Mouse (Mus musculus) left cerebral cortex, adult 9 months (tissue): ENCODE measurements around the gene Fars2.

Source experiments
- DNase-seq, 2 experiments: peaks; one replicate each; pipeline ENCODE4 v3.0.0; 2022; ENCODE audit warnings: low spot score in 2 of 2

The Fars2 gene

DNA sequence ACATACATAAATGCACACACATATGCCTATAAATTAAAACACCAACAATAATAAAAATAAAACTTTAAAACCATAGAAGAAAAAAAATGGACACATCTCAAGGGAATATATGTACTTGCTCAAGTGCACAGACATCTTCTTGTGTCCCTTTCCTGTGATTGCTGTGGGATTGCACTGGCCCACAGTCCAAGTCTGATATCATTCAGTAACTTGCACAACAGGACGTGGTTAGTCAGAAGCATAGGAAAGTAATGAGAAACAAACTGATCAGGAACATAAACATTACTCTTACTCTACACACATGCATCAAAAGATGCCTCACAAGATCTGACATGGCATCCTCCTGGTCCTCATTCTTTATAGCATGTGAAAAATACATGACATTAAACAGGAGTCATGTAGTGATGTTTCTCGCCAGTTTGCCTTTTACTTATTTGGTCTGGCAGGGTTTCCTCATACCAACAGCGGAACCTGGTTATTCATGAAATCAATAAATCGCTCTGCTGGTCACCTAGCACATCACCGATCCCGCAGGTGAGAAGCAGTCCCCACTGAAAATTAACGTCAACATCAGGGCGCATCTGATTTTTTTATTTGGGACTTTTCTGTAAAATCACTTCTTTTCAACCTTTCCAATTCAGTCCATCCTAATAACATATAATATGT, 563.6 kb downstream of the Fars2 start:
- DNase-seq, result no peak

DNA sequence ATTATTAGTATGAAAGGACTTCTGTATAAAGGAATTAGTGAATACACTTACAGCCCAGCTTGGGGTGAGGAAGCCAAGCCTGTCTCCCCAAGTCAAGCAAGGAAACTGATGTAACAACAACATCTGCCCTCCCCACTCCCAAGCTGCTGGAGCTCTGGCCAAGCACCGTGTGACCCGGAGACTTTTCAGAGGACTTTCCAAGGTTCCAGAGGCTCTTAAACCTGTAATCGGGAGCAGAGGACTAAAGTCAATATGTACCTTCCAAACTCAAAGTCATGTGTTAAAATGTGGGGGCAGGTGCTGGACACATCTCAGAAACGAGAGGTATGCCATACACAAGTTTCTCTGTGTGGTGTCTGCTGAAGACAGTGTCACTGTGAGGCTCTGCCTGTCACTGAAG, 566.4 kb downstream of the Fars2 start:
- DNase-seq, result no peak

DNA sequence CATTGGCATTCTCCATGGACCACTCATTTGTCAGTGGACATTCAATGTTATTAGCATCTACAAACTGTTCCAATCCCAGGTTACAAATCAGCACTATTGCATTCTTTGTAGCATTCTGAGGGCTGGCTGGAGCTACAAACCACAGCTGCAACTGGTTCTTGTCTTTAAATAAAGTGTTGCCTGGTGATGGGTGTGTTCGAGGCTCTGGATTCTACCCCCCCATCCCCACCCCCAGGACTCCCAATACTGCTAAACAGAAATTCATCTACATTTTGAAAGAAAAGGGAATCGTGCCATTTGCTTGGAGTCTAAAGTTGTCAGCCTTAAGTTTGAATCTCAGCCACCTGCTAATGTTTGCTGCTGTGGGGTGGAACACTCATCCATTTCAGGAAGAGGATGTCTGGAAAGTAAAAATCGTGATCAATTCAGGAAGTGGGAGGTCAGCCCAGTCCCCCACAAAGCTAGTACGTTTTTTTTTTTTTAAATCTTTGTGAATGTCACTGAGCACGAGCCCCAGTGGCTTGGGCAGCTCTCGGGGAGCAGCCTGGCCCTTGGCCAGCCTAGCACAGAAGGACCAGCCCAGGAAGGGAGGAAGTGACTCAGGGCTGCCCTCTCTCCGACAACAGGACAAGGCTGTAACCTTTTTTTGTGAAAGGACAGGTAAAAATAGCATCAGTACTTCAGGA, 578.4 kb downstream of the Fars2 start:
- peak in 1 of 2 experiments; percentile 41 for DNase-seq

DNA sequence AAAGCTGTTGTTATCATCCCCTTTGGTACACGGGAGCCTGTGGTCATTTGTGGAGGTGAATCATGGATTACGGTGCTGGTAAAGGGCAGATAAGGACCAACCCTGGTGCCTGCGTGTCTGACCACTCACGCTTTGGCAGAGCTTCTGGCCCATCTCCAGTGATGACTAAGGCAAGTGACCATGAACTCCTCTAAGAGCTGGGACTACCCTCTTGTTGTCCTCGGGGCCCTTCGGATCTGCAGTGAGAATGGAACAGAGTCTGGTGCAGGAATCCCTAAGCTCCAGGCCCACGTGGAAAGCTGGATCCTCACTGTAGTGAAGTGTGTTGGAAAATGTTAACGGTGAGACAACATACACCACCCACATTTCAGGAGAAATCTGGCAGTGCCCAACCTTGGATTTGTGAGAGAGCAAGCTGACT, 579.1 kb downstream of the Fars2 start:
- DNase-seq, result peak in 1 of 2 experiments; percentile 67

DNA sequence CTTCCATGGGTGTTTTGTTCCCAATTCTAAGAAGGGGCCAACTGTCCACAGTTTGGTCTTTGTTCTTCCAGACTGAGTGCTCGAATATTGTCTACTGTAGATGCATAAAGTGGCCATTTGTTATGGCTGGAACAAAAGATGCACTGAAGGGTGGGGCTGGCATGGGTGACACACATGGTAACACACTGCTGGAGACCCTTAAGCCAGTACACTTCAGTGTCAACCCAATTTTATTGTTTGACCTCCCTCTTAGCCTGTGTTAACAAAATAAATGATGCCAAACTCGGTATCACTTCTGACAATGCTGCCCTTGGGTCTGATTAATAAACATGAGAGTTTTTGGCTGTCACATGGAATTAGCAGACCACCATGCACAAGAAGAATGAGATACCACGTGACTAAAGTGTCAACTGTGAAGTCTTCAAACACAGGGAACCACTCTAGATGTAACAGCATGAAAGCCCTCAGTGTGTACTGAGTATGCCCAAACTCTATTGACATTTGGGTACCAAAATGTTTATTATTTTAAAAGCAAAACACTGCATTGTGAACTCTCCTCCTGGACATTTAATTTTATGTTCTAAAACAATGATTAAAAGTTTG, 590.0 kb downstream of the Fars2 start:
- DNase-seq, result no peak

DNA sequence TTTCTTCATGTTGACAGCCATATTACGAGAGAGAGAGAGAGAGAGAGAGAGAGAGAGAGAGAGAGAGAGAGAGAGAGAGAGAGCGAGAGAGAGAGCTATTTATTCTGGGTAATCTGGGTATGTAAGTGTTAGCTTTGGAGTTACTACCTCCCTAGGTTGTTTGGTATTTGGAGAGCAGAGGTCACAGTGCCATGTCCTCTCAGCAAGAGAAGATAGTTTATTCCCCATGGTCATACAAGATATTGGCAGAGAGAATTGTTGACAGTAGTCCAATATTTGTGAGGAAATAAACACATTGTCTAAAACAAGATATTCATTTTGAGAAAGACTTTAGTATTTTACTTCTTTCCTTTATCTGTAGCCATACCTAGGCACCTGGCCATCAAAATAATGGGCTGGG, 596.9 kb downstream of the Fars2 start:
- DNase-seq, result no peak

DNA sequence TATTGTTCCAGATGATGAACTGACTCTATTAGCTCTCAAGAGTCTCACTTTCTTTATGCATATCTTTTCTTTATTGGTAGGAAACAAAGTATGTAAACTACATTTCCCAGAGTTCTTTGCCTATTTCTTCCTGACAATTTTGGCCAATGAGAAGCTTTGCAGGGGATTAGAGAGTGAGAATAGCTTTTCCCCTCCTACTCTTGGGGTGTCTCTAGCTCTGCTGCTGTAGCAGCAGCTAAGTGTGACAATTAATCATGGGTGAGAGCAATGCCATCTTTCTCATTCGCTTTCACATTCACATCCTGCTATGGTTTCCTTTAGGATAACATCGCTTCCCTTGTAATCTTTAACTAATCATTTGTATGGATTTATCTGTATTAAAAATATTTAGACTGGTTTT, 599.5 kb downstream of the Fars2 start:
- no peak for DNase-seq

DNA sequence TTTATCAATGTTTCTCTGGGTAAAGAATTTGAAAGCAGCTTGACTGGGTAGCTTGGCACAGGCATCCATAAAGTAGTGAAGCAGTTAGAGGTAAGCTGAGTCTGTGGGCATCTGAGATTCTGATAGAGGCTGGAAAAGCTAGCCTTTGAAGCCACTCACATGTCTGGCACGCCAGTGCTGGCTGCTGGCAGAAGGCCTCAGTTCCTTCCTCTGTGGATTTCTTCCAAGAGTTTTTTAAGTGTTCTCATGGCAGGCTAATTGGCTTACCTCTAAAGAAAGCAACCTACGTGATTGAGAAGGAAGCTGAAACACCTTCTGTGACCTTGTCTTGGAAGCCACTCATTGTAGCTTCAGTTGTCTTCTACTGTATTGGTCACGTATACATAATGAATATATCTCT, 600.2 kb downstream of the Fars2 start:
- DNase-seq, result peak in 1 of 2 experiments; percentile 8

DNA sequence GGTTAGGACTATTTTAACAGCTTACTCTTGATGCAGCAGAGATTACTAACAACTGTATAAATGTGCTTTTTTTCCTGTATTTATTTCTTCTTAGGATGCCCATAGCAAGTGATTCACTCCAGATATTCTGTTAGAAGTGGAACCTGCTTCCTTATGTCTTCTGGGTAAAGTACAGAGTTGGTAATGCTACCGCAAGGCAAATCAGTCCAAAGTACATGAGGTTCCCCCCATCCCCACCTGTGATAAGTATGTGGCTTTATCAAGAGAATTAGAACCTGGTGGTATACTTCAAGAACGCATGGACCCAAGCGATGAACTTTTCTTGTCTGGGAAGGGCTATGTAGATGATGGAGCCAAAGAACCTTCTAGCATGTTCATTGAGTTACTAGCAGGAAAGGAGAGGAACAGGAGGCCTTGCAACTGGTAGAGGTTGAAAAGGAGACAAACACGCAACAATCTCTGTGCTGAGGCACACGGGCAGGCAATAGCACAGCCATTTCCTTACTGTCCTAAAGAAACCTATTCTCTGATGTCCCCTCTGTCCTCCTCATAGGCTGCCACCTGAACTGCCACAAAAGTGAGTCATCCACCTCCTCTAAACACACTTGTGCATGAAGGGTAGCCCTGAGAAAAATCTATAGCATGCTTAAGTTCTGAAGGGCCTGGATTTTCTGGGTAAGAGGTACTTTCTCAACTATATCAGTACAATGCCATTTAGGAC, 603.2 kb downstream of the Fars2 start:
- DNase-seq, result no peak

DNA sequence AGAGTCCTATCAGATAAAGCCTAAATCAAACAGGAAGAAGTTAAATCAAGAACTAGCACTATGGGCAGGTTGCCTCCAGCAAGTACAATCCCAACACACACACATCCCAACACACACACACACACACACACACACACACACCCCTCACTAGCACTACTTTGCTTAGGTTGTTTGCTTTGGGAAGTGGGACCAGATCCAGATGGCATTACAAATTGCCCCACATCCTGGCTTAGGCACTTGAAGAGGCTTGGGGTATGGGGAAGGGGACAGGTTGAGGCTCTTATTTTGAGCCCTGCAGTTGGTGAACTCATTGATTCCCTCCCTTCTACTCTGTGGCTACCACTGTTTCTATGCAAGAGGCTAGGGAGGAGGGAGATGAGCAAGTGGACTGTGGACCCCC, 605.1 kb downstream of the Fars2 start:
- DNase-seq, result no peak

DNA sequence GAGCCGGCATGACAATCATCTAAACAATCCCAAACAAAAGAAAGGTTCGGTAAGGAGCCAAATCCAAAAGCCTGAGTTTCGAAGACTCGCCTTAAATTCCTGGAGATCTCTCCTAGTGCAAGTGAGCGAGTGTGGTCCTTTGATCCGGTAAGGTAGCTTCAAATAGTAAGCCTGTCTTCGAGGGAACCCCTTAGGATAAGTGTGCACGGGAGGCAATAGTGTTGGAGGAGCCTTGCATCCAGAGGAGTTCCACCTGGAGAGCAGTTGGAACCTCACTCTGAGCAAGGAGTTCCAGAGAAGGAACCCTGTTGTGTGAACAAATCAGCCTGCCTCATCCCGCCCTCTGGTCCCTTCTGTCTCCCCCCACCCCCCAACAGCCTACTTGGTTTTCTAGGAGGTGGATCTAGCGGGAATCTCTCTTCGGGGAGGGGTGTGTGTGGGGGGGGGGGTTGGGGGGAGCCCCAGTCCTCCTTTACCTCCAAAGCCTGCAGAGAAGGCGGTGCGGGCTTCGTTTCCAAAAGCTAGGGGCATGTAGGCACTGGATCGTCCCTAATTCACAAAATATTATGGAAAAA, 606.6 kb downstream of the Fars2 start:
- DNase-seq, result peak in 1 of 2 experiments; percentile 18

DNA sequence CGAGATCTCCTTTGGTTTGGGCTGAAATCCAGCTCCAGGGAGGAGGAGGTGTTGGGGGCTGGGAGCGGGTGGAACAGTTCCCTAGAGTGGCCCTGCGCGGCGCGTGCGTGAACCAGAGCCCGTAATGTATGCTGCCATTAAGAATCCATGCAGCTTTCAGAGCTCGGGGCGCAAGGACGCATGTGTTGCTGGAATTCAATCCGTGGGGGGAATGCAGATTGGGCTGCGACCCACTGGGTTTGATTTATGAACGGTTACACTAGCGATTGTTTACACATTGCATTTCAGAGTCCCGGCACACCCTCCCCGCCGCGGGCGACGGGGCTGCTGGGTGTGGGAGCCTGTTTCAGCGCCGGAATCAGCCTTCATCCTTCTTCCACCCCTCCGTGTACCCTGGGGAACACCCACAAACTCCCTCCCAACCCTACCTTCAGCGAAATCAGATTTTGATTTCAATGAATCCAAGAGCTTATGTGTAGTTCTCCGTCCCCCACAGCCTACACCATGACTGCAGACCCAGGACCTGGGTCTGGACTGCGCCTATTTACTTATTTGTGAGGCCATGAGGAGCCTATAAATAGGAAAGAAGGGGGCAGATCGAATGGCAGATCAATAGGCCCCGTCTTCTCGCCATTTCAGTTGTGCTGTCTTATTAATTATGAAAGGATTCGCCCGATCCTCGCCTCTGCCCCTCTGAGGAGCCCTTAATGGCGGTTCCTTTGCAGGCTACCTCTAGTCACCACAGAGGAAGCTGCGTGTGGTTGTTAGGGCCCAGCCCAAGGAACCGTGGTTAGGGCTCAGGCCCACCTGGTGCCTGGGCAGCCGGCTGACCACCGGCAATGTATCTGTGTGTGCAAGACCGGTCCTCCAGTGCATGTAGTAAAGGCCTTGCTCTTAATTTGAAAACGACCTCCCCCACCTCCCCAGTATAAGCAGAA, 607.6 kb downstream of the Fars2 start:
- DNase-seq, result peak in 1 of 2 experiments; percentile 74

DNA sequence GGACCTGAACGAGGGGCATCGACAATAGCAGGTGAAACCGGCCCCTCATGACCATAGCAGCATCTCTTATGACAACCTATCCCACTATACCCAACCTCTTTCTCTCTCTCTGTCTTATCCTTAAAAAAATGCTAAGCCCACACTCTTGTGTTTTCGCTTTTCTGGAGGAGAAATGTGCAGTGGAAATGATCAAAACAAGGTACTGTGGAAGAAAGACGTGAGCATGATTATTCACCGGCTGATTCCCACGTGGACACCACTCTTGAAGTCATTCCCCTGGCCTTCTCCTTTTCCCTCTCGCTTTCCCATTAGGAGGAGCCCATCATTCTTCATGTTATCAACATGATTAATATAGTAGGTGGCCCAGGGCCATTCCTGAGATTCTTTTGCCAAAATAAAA, 608.7 kb downstream of the Fars2 start:
- DNase-seq, result peak in 1 of 2 experiments; percentile 9

DNA sequence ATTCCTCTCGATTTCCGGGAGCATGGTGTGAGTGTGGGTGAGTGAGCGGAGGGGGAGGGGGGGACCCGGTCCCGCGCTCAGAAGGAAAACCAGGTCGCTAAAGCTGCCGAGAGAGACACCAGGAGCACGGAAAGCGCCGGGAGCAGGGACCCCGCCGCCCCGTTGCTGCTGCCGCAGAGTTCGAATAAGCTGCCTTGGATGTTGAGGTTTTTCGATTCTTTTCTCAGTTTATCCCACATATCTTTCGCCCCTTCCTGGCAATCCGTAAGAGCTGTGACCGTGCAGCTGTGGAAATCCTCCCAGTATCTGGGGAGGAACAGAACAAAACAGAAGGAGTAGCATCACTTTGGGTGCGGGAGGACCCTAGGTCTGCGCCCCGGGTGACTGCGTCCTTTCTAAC, 609.3 kb downstream of the Fars2 start:
- DNase-seq, result no peak

DNA sequence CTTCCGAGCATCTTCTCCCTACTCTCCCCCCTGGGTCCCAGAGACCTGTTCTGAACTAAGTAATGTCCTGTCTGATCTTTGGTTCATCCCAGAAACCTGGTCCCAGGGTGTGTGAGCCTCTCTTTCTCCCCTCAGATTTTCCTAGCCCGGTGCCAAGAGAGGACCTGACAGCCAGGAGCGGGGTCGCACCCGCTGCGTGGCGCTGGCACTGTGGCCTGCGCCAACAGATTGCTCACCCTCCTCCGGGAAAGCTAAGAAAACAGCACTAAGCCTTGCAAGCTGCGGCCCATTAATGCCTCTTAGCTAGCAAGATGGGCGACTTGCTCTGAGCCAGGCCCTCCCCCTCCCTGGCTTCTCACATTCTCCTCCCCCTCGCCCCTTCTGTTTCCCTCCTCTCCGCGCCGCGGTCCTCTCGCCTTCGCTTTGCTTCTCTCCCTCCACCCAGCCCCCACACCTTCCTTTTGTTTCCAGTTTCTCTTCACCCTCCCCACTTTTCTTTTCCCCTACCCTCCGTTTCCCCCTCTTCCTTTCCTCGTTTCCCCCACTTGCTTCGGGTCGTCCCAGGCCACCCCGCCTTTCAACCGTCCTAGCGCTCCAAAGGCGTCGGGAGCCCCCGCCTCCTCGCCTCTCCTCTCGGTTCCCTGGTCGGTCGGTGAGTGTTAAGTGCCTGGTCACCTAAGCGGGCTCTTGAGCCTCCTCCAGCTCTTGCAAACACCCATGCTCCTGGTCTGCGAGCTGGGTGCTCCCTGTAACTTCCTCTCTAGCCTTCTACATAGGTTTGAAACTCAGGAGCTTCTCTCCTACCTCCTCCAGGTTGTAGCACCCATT, 610.0 kb downstream of the Fars2 start:
- DNase-seq, result peak in 1 of 2 experiments; percentile 74

DNA sequence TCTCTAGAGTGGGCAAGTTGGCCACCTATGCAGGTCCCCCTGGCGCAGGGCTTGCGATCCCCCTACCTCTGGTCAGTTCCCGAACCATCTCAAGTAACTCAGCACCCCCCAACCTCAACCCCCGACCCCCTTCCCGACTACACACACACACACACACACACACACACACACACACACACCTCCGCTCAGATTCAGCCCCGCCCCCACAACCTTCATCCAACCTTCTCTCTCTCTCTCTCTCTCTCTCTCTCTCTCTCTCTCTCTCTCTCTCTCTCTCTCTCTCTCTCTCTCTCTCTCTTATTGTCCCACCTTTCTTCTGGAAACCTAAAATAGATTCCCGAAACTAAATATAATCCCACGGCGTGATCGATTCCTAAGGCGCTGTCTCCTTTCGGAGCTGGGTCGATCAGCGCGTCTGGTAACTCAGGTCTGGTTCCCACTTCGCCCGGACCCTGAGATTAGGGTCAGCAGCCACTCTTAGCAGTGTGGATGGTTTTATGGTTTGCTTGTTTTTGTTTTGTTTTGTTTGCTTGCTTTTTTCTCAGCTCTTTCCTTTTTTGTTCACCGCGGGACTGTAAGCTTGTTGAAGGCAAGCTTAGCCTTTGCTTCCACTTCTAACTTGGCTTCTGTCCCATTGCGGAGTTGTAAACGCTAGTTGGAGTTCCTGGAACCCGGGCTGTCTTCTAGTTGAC, 610.7 kb downstream of the Fars2 start:
- DNase-seq, result no peak

DNA sequence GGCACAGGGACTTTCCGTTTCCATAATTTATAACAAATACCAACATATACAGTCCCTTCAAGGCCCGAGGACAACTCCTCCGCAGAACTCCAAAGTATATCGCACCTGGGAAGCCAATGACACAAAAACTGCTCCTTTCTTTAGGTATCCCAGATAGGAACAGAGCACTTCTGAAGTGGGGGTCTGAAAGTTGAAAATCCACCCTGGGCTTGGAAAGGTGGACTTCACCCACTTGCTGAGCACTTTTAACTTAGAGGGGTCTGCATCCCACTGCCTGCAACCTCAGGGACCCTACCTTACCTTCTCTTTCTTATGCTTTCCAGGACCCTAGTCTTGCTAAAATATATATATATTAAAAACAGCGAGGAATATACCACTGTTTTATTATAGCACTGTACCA, 611.3 kb downstream of the Fars2 start:
- DNase-seq, result no peak

DNA sequence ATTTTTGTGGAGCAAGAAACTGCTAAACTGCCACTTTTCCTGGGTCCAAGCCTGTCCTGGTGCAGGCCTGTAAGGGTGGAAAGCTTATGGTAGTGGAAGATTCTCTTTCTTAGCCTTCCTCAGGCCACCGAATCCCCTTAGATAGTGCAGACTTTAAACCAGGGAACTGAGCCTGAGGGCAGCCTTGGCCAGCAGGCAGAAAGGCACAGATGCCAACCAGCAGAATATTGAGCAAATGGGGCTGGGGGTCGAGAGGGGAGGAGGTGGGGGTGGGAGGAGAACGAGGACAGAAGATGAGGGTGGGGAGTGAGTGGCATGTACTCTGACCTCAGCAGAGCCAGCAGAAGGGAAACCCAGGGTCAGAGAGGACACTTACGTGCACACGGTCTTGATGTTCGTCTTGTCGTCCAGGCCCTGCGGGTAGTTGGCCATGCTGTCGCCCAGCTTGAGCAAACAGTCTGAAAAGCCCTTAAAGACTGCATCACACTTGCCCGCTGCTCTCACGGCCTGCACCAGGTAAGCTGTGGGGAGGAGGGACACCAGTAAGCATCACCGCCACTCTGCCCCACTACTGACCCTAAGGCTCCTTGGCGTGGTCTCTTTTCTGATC, 612.6 kb downstream of the Fars2 start:
- DNase-seq, result no peak

DNA sequence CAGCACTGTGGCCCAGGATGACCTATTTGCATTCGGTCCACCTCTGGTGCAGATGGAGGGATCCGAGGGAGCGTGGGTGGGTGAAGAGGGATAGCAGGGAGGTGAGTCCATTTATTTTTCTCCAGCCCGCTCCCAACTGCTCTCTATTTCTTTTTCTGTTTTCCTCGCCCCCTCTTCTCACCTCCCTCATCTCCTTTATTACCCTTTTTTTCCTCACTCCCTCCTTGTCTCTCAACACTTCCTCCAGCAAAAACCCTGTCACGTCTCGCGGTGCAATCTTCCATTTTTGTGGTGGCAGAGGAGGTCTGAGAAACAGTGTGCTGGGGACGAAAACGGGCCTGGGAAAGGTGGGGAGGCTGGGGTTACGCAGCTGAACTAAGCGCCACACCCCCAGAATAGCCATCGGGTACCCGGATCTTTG, 613.1 kb downstream of the Fars2 start:
- DNase-seq, result peak in 1 of 2 experiments; percentile 58
